Mouse (Mus musculus) thymus, adult 2 months (tissue): ENCODE data around the gene Mthfd1l. TPM values are rescaled to one million over a fixed set of nuclear protein-coding genes. Genes with fewer than 3 reads are reported as not detected.
A peak's percentile ranks its signal among the peaks of the same experiment; 100 is the strongest.

ENCODE experiments used
- DNase-seq: peaks from one replicate; pipeline ENCODE4 v3.0.0; 2021
- H3K27ac ChIP-seq: fragments of 200-500 bp; 2 replicates; pipeline ENCODE4 v1.5.1; 2012; ENCODE audit warnings: low read length, control low read depth; ENCODE audit not compliant: control insufficient read depth, insufficient read depth
- H3K27me3 ChIP-seq: fragments of 200-500 bp; 2 replicates; pipeline ENCODE4 v1.6.1; 2012; ENCODE audit warnings: mild to moderate bottlenecking, low read length, moderate library complexity, mixed read lengths; ENCODE audit not compliant: control insufficient read depth, insufficient read depth
- H3K36me3 ChIP-seq: fragments of 200-500 bp; 2 replicates; pipeline ENCODE4 v1.6.1; 2012; ENCODE audit warnings: mild to moderate bottlenecking, low read length, moderate library complexity; ENCODE audit not compliant: control insufficient read depth, insufficient read depth
- H3K4me1 ChIP-seq: fragments of 200-500 bp; replicated peaks from 2 replicates; pipeline ENCODE4 v1.6.1; 2012; ENCODE audit warnings: low read length; ENCODE audit not compliant: control insufficient read depth, insufficient read depth
- H3K4me3 ChIP-seq: fragments of 200-500 bp; 2 replicates; pipeline ENCODE4 v1.5.1; 2012; ENCODE audit warnings: mild to moderate bottlenecking, low read length, control low read depth, moderate library complexity; ENCODE audit not compliant: control insufficient read depth, insufficient read depth
- CTCF ChIP-seq: fragments of 200-500 bp; IDR thresholded peaks from 2 replicates; pipeline ENCODE4 v1.5.1; 2012; ENCODE audit warnings: mild to moderate bottlenecking, control low read depth, low read length, moderate library complexity, borderline replicate concordance; ENCODE audit not compliant: control insufficient read depth, poor library complexity, insufficient read depth; ENCODE audit errors: extremely low read depth
- POLR2A ChIP-seq: fragments of 200-500 bp; IDR thresholded peaks from 2 replicates; pipeline ENCODE4 v1.6.1; 2012; ENCODE audit warnings: mild to moderate bottlenecking, low read length, control low read depth, moderate library complexity; ENCODE audit not compliant: control insufficient read depth, poor library complexity, insufficient read depth; ENCODE audit errors: extremely low read depth
- WGBS: fragments of 180-500 bp; shearing (Covaris S2); methylation state at CpG from one replicate; pipeline ENCODE4 v1.1.7; 2018; 5-methylcytosine and 5-hydroxymethylcytosine counted together
- polyA plus RNA-seq: library from polyadenylated mRNA; depleted of rRNA; stranded (reverse); fragments of >200 nt; gene quantifications from 2 replicates; pipeline ENCODE4 v1.2.3, GENCODE M21; 2012

Gene Mthfd1l
- polyA plus RNA-seq, 1 experiment = 8.7 TPM

DNA sequence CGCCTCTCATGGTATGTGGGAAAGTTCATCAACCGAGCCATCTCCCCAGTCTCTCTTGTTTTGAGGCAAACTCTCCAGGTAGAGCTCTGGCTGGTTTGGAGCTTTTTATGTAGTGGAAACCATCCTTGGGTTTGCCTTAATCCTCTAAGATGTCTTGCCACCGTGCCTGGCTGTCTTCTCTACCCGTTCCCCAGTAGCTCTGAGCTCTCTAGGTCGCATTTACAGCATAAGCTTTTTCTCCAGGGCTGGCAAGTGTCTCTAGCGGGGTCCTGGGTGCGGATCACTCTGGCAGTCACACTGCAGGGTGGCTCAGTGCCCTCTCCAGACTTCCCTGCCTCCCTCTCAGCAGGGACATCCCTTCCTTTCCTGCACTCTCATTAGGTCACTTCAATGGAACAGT is 63.6 kb downstream of the Mthfd1l start:
- TF ChIP-seq CTCF (no peak), POLR2A (no peak)

GRCm38 (mm10) chr10:4037066-4037465 is 64.1 kb downstream of the Mthfd1l start:
- peaks cover 5% of the 10 kb centered on the region; the same call in 1 of the 2 replicates for H3K36me3 ChIP-seq
- peaks cover 4% of the 10 kb centered on the region for H3K4me1 ChIP-seq
- no peak overlapping the region for H3K4me3 ChIP-seq
- no peak for DNase-seq
- H3K27ac ChIP-seq = no peak overlapping the region
- no peak for TF ChIP-seq POLR2A
- no peak for TF ChIP-seq CTCF
- 89% methylated on average over 3 of the region's 3 CpGs for WGBS
- H3K27me3 ChIP-seq = no peaks in the 10 kb centered on the region

More for the DNA sequence above, 63.6 kb downstream of the Mthfd1l start:
- Histone ChIP-seq H3K4me3 (no peak overlapping the region), H3K27ac (no peak overlapping the region), H3K36me3 (peaks cover 7% of the 10 kb centered on the region; the same call in 1 of the 2 replicates), H3K27me3 (no peaks in the 10 kb centered on the region), H3K4me1 (peaks cover 4% of the 10 kb centered on the region)
- 98% methylated on average over 7 of the region's 7 CpGs for WGBS
- DNase-seq = no peak

GRCm38 (mm10) chr10:4038576-4038975 is 65.7 kb downstream of the Mthfd1l start:
- no peaks in the 10 kb centered on the region; the same call in 1 of the 2 replicates for H3K36me3 ChIP-seq
- WGBS = 94% methylated on average over 11 of the region's 11 CpGs
- no peak overlapping the region for H3K4me3 ChIP-seq
- TF ChIP-seq POLR2A (no peak), CTCF (no peak)
- DNase-seq = no peak
- H3K27me3 ChIP-seq = no peaks in the 10 kb centered on the region
- H3K27ac ChIP-seq = no peak overlapping the region
- peaks cover 4% of the 10 kb centered on the region for H3K4me1 ChIP-seq

DNA sequence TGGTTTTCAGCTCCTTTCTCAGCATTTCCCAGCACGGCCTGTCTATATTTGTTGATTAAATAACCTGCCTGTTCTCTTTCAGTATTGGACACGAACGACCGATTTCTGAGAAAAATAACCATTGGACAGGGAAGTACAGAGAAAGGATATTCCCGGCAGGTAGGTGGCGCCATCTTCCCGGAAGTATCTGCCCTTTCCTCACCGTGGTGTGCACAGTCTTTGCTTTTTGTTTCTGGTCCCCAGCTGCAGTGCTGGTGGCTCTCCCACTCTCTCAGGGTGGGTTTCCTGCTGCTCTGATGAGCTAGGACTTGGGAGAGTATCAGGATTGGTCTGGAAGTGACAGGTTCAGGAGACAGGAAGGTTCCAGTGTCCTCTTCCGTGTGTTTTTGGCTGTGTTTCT is 68.8 kb downstream of the Mthfd1l start:
- H3K36me3 ChIP-seq = no peaks in the 10 kb centered on the region
- H3K27me3 ChIP-seq = no peaks in the 10 kb centered on the region
- DNase-seq = peak; percentile 46
- TF ChIP-seq POLR2A (no peak), CTCF (no peak; the same call in 1 of the 2 replicates)
- no peak overlapping the region for H3K4me3 ChIP-seq
- 80% methylated on average over 9 of the region's 9 CpGs for WGBS
- H3K27ac ChIP-seq = no peak overlapping the region
- H3K4me1 ChIP-seq = peaks cover 4% of the 10 kb centered on the region

DNA sequence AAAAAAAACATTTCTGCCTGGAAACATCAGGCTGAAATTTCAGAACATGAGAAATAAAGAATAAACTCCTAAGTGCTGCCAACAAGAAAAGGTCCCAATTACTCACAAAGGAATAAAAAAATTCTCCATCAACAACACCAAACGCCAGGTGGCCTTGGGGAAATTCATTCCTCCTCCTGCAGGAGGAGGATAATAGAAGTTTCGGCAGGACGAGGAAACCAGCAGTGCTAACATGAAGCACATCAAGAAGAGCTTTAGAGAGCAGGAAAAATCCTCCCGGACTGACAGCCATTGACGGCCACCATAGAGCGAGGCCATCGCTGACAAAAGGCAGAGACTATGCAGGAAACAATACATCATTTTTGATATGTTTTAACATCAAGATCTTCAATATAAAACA is 71.5 kb downstream of the Mthfd1l start:
- Histone ChIP-seq H3K27me3 (no peaks in the 10 kb centered on the region), H3K4me1 (no peaks in the 10 kb centered on the region), H3K36me3 (no peaks in the 10 kb centered on the region), H3K4me3 (no peak overlapping the region), H3K27ac (no peak overlapping the region)
- TF ChIP-seq CTCF (no peak), POLR2A (no peak)
- DNase-seq = no peak
- 96% methylated on average over 7 of the region's 7 CpGs for WGBS

DNA sequence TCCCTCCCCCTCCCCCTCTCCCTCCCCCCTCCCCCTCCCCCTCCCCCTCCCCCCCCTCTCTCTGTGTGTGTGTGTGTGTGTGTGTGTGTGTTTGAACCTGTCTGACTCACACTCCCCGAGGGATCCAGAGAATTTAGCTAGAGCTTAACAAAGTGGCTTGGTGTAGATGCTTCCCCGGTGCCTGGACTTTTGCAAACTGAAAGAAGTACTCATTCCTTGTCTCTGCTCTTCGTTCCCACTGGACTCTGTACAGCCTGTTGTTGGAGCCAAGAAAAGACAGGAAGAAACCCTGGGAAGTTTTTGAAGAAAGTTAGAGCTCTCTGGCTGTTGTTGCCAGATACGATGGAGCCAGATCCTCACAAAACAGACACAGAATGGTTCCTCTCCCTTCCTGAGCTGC is 73.6 kb downstream of the Mthfd1l start:
- no peaks in the 10 kb centered on the region for H3K4me1 ChIP-seq
- no peak for DNase-seq
- 87% methylated on average over 4 of the region's 4 CpGs for WGBS
- no peaks in the 10 kb centered on the region for H3K36me3 ChIP-seq
- no peak overlapping the region for H3K27ac ChIP-seq
- no peak overlapping the region for H3K4me3 ChIP-seq
- TF ChIP-seq CTCF (no peak), POLR2A (no peak)
- H3K27me3 ChIP-seq = no peaks in the 10 kb centered on the region

GRCm38 (mm10) chr10:4047666-4048065 is 74.7 kb downstream of the Mthfd1l start:
- 97% methylated on average over 6 of the region's 6 CpGs for WGBS

GRCm38 (mm10) chr10:4050236-4050635 is 77.3 kb downstream of the Mthfd1l start:
- Histone ChIP-seq H3K4me1 (no peaks in the 10 kb centered on the region), H3K27ac (no peak overlapping the region), H3K27me3 (no peaks in the 10 kb centered on the region), H3K36me3 (no peaks in the 10 kb centered on the region), H3K4me3 (no peak overlapping the region)
- no peak for DNase-seq
- TF ChIP-seq POLR2A (no peak), CTCF (no peak)
- WGBS = 98% methylated on average over 4 of the region's 4 CpGs

More at GRCm38 (mm10) chr10:4047666-4048065, 74.7 kb downstream of the Mthfd1l start:
- no peak for TF ChIP-seq CTCF
- no peak for TF ChIP-seq POLR2A
- no peak for DNase-seq
- Histone ChIP-seq H3K4me1 (no peaks in the 10 kb centered on the region), H3K4me3 (no peak overlapping the region), H3K27me3 (no peaks in the 10 kb centered on the region), H3K27ac (no peak overlapping the region), H3K36me3 (no peaks in the 10 kb centered on the region)
